Mouse (Mus musculus): ENCODE results near the gene Plg.

Gene Plg

GRCm38 (mm10) chr17:12388239-12388638, 9.8 kb downstream of the Plg start:
- DNase-seq = no peak

- no peak for DNase-seq
Observed at GRCm38 (mm10) chr17:12396163-12396677, 17.8 kb downstream of the Plg start.

- no peak for DNase-seq
Observed at GRCm38 (mm10) chr17:12403420-12403819, 25.0 kb downstream of the Plg start.

GRCm38 (mm10) chr17:12409346-12409944, 31.0 kb downstream of the Plg start:
- DNase-seq = no peak

GRCm38 (mm10) chr17:12412181-12412890, 33.9 kb downstream of the Plg start:
- no peak for DNase-seq

GRCm38 (mm10) chr17:12412891-12413237, 34.5 kb downstream of the Plg start:
- DNase-seq = no peak

- DNase-seq = no peak
Observed at GRCm38 (mm10) chr17:12415031-12415735, 36.8 kb downstream of the Plg start.

GRCm38 (mm10) chr17:12415741-12416140, 37.3 kb downstream of the Plg start:
- DNase-seq = no peak

GRCm38 (mm10) chr17:12416250-12416895, 38.0 kb downstream of the Plg start:
- peak; percentile 85 for DNase-seq

GRCm38 (mm10) chr17:12419491-12420079, 41.2 kb downstream of the Plg start:
- no peak for DNase-seq

GRCm38 (mm10) chr17:12420886-12421574, 42.6 kb downstream of the Plg start:
- peak; percentile 37 for DNase-seq

GRCm38 (mm10) chr17:12422143-12422542, 43.7 kb downstream of the Plg start:
- no peak for DNase-seq

- DNase-seq = no peak
Observed at GRCm38 (mm10) chr17:12427156-12427555, 48.7 kb downstream of the Plg start.

- DNase-seq = no peak
Observed at GRCm38 (mm10) chr17:12428369-12428768, 50.0 kb downstream of the Plg start.

- DNase-seq = no peak
Observed at GRCm38 (mm10) chr17:12431707-12432106, 53.3 kb downstream of the Plg start.

GRCm38 (mm10) chr17:12437771-12438170, 59.4 kb downstream of the Plg start:
- no peak for DNase-seq

- DNase-seq = no peak
Observed at GRCm38 (mm10) chr17:12444561-12444960, 66.2 kb downstream of the Plg start.

GRCm38 (mm10) chr17:12451234-12451633, 72.8 kb downstream of the Plg start:
- no peak for DNase-seq

- peak; percentile 16 for DNase-seq
Observed at GRCm38 (mm10) chr17:12452862-12453531, 74.6 kb downstream of the Plg start.

- no peak for DNase-seq
Observed at GRCm38 (mm10) chr17:12453691-12454090, 75.3 kb downstream of the Plg start.

GRCm38 (mm10) chr17:12455143-12455790, 76.9 kb downstream of the Plg start:
- DNase-seq = peak; percentile 27
